Mouse (Mus musculus) liver, embryonic 14.5 days (tissue): Measurements from ENCODE around the gene Atrnl1. TPM values are rescaled to one million over a fixed set of nuclear protein-coding genes. Genes with fewer than 3 reads are reported as not detected.

ENCODE experiments used
- ATAC-seq: fragments of 200-750 bp; cut with Nextera tagmentation; 2 replicates; pipeline ENCODE4 v1.8.0; 2017; ENCODE audit warnings: moderate number of reproducible peaks, mild to moderate bottlenecking, moderate library complexity; ENCODE audit not compliant: insufficient read depth
- DNase-seq, 3 experiments: peaks; one replicate each; pipeline ENCODE4 v3.0.0-alpha.2; 2012 to 2013; ENCODE audit warnings: low read depth in 3 of 3, low spot score in 3 of 3
- H3K27ac ChIP-seq: fragments of 300-500 bp; sonication (generic); 2 replicates; pipeline ENCODE4 v1.5.1; 2014; ENCODE audit warnings: moderate library complexity, mild to moderate bottlenecking, control low read depth, inconsistent platforms
- H3K27me3 ChIP-seq: fragments of 300-500 bp; sonication (generic); 2 replicates; pipeline ENCODE4 v1.6.1; 2014; ENCODE audit warnings: mild to moderate bottlenecking, low read length, moderate library complexity; ENCODE audit not compliant: control insufficient read depth, insufficient read depth
- H3K36me3 ChIP-seq: fragments of 300-500 bp; sonication (generic); replicated peaks from 2 replicates; pipeline ENCODE4 v1.6.1; 2014; ENCODE audit warnings: low read depth; ENCODE audit not compliant: control insufficient read depth, insufficient read depth
- H3K4me1 ChIP-seq, 2 experiments: fragments of 200-500 bp in 1 of 2; fragments of 300-500 bp in 1 of 2; sonication (generic) in 1 of 2; replicated peaks; 2 replicates each; pipeline ENCODE4 v1.6.1; 2012 to 2014; ENCODE audit warnings: antibody characterized with exemption in 1 of 2, inconsistent platforms in 1 of 2, low read length in 1 of 2; ENCODE audit not compliant: control insufficient read depth in 2 of 2, insufficient read depth in 2 of 2
- H3K4me2 ChIP-seq: fragments of 300-500 bp; sonication (generic); 2 replicates; pipeline ENCODE4 v1.6.1; 2014; ENCODE audit warnings: low read depth, mild to moderate bottlenecking, control low read depth, moderate library complexity
- H3K4me3 ChIP-seq, 2 experiments: fragments of 200-500 bp in 1 of 2; fragments of 300-500 bp in 1 of 2; sonication (generic) in 1 of 2; 2 replicates each; pipeline ENCODE4 v1.5.1; 2012 to 2014; ENCODE audit warnings: low read depth in 2 of 2, low read length in 2 of 2, mild to moderate bottlenecking in 2 of 2, control low read depth in 1 of 2, inconsistent platforms in 1 of 2, moderate library complexity in 1 of 2; ENCODE audit not compliant: insufficient read depth in 1 of 2
- H3K9ac ChIP-seq: fragments of 300-500 bp; sonication (generic); replicated peaks from 2 replicates; pipeline ENCODE4 v1.6.1; 2014; ENCODE audit warnings: mild to moderate bottlenecking, control low read depth, moderate library complexity
- H3K9me3 ChIP-seq: fragments of 300-500 bp; sonication (generic); 2 replicates; pipeline ENCODE4 v1.6.1; 2016; ENCODE audit warnings: low read length, mixed read lengths; ENCODE audit not compliant: control insufficient read depth
- CTCF ChIP-seq: IDR thresholded peaks from 2 replicates; pipeline ENCODE4 v1.5.1; 2016; ENCODE audit warnings: antibody characterized with exemption, low read depth, control low read depth
- EP300 ChIP-seq: IDR thresholded peaks from 2 replicates; pipeline ENCODE4 v1.6.1; 2016; ENCODE audit warnings: antibody characterized with exemption, low read depth
- WGBS: fragments of 180-500 bp; shearing (Covaris S2); extraction: QIAGEN DNeasy Blood & Tissue Kit; methylation state at CpG from one replicate; pipeline ENCODE4 v1.1.7; 2014; ENCODE audit not compliant: insufficient replicate concordance; 5-methylcytosine and 5-hydroxymethylcytosine counted together
- polyA plus RNA-seq, 2 experiments: library from polyadenylated mRNA; depleted of rRNA in 1 of 2; stranded (reverse) in 1 of 2; unstranded in 1 of 2; fragments of >200 nt; fragmentation: Nextera tagmentation in 1 of 2; extraction: Ambion mirVana in 1 of 2; gene quantifications; 2 replicates each; pipeline versions ENCODE4 v1.2.1 to v1.2.3; 2012 to 2014

Gene Atrnl1
- polyA plus RNA-seq, 2 experiments = 0.46 to 1.3 TPM

GRCm38 (mm10) chr19:57927566-57928523 lies 317.0 kb downstream of the Atrnl1 start:
- TF ChIP-seq CTCF (no peak), EP300 (peak; percentile 60)
- peak; percentile 65; the same call in 1 of the 2 replicates for ATAC-seq
- Histone ChIP-seq H3K9ac (no peak overlapping the region), H3K9me3 (no peaks in the 10 kb centered on the region), H3K27ac (no peak overlapping the region), H3K4me3 (no peak overlapping the region), H3K4me1 (peaks cover 0 to 18% of the 10 kb centered on the region in 2 experiments; a peak in 2 of 4 replicates), H3K36me3 (no peaks in the 10 kb centered on the region), H3K27me3 (no peaks in the 10 kb centered on the region), H3K4me2 (peak overlapping the region; percentile 28; the same call in 1 of the 2 replicates)
- DNase-seq = no peak
- WGBS = 24% methylated on average over 11 of the region's 11 CpGs

DNA sequence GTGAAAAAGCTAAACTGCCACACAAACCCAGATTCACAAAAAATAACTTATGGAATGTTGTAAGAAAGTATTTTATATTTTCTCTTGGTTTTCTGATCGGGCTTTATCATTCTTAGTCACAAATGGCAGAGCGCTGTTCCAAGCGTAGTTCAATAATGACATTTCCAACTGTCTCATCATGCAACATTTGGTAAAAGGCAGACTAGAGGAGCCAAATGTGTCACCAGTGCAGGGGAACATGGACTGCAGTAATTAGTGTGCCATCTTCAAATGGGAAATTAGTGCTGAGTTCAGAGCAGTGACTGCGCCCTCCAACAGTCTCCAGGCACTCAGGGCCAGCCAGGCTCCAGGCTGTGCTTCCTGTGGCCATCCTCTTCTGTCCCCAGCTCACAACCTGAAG lies 320.8 kb downstream of the Atrnl1 start:
- no peak overlapping the region for H3K4me3 ChIP-seq
- H3K9me3 ChIP-seq = no peaks in the 10 kb centered on the region
- no peaks in the 10 kb centered on the region for H3K36me3 ChIP-seq
- H3K27me3 ChIP-seq = no peaks in the 10 kb centered on the region
- no peak overlapping the region for H3K27ac ChIP-seq
- TF ChIP-seq EP300 = no peak
- TF ChIP-seq CTCF = no peak
- ATAC-seq (no peak), DNase-seq (no peak)
- no peak overlapping the region for H3K9ac ChIP-seq
- WGBS = 86% methylated on average over 4 of the region's 4 CpGs
- H3K4me2 ChIP-seq = no peak overlapping the region
- H3K4me1 ChIP-seq = peaks cover 0 to 15% of the 10 kb centered on the region in 2 experiments; a peak in 2 of 4 replicates

GRCm38 (mm10) chr19:57936865-57937264 lies 326.0 kb downstream of the Atrnl1 start:
- no peak overlapping the region for H3K4me3 ChIP-seq
- 73% methylated on average over 3 of the region's 3 CpGs for WGBS
- H3K9ac ChIP-seq = no peak overlapping the region
- no peak overlapping the region for H3K4me2 ChIP-seq
- H3K27ac ChIP-seq = no peak overlapping the region
- no peak for DNase-seq
- no peak for ATAC-seq
- no peaks in the 10 kb centered on the region for H3K9me3 ChIP-seq
- no peaks in the 10 kb centered on the region for H3K36me3 ChIP-seq
- H3K4me1 ChIP-seq = no peaks in the 10 kb centered on the region
- H3K27me3 ChIP-seq = no peaks in the 10 kb centered on the region
- TF ChIP-seq EP300 (no peak), CTCF (no peak)

GRCm38 (mm10) chr19:57939166-57939565 lies 328.3 kb downstream of the Atrnl1 start:
- DNase-seq (no peak), ATAC-seq (no peak)
- Histone ChIP-seq H3K27ac (no peak overlapping the region), H3K9me3 (no peaks in the 10 kb centered on the region), H3K4me3 (no peak overlapping the region), H3K4me2 (no peak overlapping the region), H3K4me1 (no peaks in the 10 kb centered on the region), H3K9ac (no peak overlapping the region), H3K36me3 (no peaks in the 10 kb centered on the region), H3K27me3 (no peaks in the 10 kb centered on the region)
- TF ChIP-seq CTCF (no peak), EP300 (no peak)
- WGBS = 50% methylated on average over 1 of the region's 1 CpGs

GRCm38 (mm10) chr19:57941529-57941928 lies 330.7 kb downstream of the Atrnl1 start:
- WGBS = 68% methylated on average over 8 of the region's 8 CpGs
- H3K27ac ChIP-seq = no peak overlapping the region
- no peak overlapping the region for H3K4me2 ChIP-seq
- H3K4me3 ChIP-seq = no peak overlapping the region
- no peak overlapping the region for H3K9ac ChIP-seq
- ATAC-seq = no peak
- no peaks in the 10 kb centered on the region for H3K36me3 ChIP-seq
- no peaks in the 10 kb centered on the region for H3K9me3 ChIP-seq
- peaks cover 0 to 13% of the 10 kb centered on the region in 2 experiments; a peak in 2 of 4 replicates for H3K4me1 ChIP-seq
- DNase-seq = no peak
- no peaks in the 10 kb centered on the region for H3K27me3 ChIP-seq
- TF ChIP-seq CTCF (no peak), EP300 (no peak)
